Mouse (Mus musculus) neural tube, embryonic 12.5 days (tissue): Measurements from ENCODE around the gene Ascc1. TPM values are rescaled to one million over a fixed set of nuclear protein-coding genes. Genes with fewer than 3 reads are reported as not detected.
"Not testable (repeated sequence)": the region's sequence is repeated elsewhere in the genome, so short reads cannot be mapped to it uniquely, and the experiment has no call there.

Experiments
- ATAC-seq: fragments of 200-750 bp; cut with Nextera tagmentation; 2 replicates; pipeline ENCODE4 v1.8.0; 2017; ENCODE audit warnings: low read depth, mild to moderate bottlenecking, moderate TSS enrichment, moderate library complexity; ENCODE audit not compliant: low FRiP score
- H3K27ac ChIP-seq: fragments of 300-500 bp; sonication (generic); 2 replicates; pipeline ENCODE4 v1.5.1; 2016
- H3K27me3 ChIP-seq: fragments of 300-500 bp; sonication (generic); replicated peaks from 2 replicates; pipeline ENCODE4 v1.6.1; 2016; ENCODE audit warnings: mild to moderate bottlenecking
- H3K36me3 ChIP-seq: fragments of 300-500 bp; sonication (generic); 2 replicates; pipeline ENCODE4 v1.6.1; 2016; ENCODE audit warnings: mild to moderate bottlenecking
- H3K4me1 ChIP-seq: fragments of 300-500 bp; sonication (generic); 2 replicates; pipeline ENCODE4 v1.6.1; 2016
- H3K4me2 ChIP-seq: fragments of 300-500 bp; sonication (generic); replicated peaks from 2 replicates; pipeline ENCODE4 v1.6.1; 2016; ENCODE audit warnings: mild to moderate bottlenecking
- H3K4me3 ChIP-seq: fragments of 300-500 bp; sonication (generic); 2 replicates; pipeline ENCODE4 v1.5.1; 2016
- H3K9ac ChIP-seq: fragments of 300-500 bp; sonication (generic); 2 replicates; pipeline ENCODE4 v1.6.1; 2016; ENCODE audit warnings: mild to moderate bottlenecking
- H3K9me3 ChIP-seq: fragments of 300-500 bp; sonication (generic); 2 replicates; pipeline ENCODE4 v1.6.1; 2016; ENCODE audit warnings: mild to moderate bottlenecking
- WGBS: fragments of 180-500 bp; shearing (Covaris S2); methylation state at CpG from one replicate; pipeline ENCODE4 v1.1.7; 2016; 5-methylcytosine and 5-hydroxymethylcytosine counted together
- polyA plus RNA-seq: library from polyadenylated mRNA; unstranded; fragments of >200 nt; fragmentation: Nextera tagmentation; extraction: Ambion mirVana; gene quantifications from 2 replicates; pipeline ENCODE4 v1.2.1, GENCODE M21; 2016

Gene Ascc1
- polyA plus RNA-seq, 1 experiment from 2014 or later, result 37.0 TPM

- no peak overlapping the region for H3K4me2 ChIP-seq
- peaks cover 17% of the 10 kb centered on the region for H3K4me1 ChIP-seq
- H3K27ac ChIP-seq, result no peak overlapping the region
- WGBS, result 83% methylated on average over 3 of the region's 3 CpGs
- ATAC-seq, result no peak
- no peaks in the 10 kb centered on the region for H3K27me3 ChIP-seq
- no peak overlapping the region for H3K9ac ChIP-seq
- H3K36me3 ChIP-seq, result peaks cover 21% of the 10 kb centered on the region
- H3K4me3 ChIP-seq, result no peak overlapping the region
- no peaks in the 10 kb centered on the region for H3K9me3 ChIP-seq
Measured at GRCm38 (mm10) chr10:59999057-59999456, 3.5 kb upstream of the Ascc1 start.

- H3K27me3 ChIP-seq, ATAC-seq, H3K27ac ChIP-seq, H3K9ac ChIP-seq, H3K36me3 ChIP-seq, H3K9me3 ChIP-seq, H3K4me3 ChIP-seq: not testable (repeated sequence)
- Histone ChIP-seq H3K4me1 (peaks cover 17% of the 10 kb centered on the region), H3K4me2 (peak overlapping the region; percentile 81)
- WGBS, result 80% methylated on average over 8 of the region's 8 CpGs
Measured at GRCm38 (mm10) chr10:60001663-60002062, 942 bp upstream of the Ascc1 start.

GRCm38 (mm10) chr10:60002203-60002602, 402 bp upstream of the Ascc1 start:
- H3K27ac ChIP-seq, result peak overlapping the region; percentile 87
- WGBS, result 8% methylated on average over 12 of the region's 12 CpGs
- peak overlapping the region; percentile 56 for H3K4me3 ChIP-seq
- peak overlapping the region; percentile 71 for H3K9ac ChIP-seq
- H3K4me2 ChIP-seq, result peak overlapping the region; percentile 81
- H3K9me3 ChIP-seq, result no peaks in the 10 kb centered on the region
- H3K36me3 ChIP-seq, result no peaks in the 10 kb centered on the region; the same call in 1 of the 2 replicates
- H3K27me3 ChIP-seq, result no peaks in the 10 kb centered on the region
- peaks cover 17% of the 10 kb centered on the region for H3K4me1 ChIP-seq
- no peak for ATAC-seq

GRCm38 (mm10) chr10:60003213-60003752, 678 bp downstream of the Ascc1 start:
- under 1% methylated on average over 21 of the region's 21 CpGs for WGBS
- ATAC-seq, result no peak; the same call in 1 of the 2 replicates
- peak overlapping the region; percentile 71 for H3K9ac ChIP-seq
- peak overlapping the region; percentile 56 for H3K4me3 ChIP-seq
- H3K4me2 ChIP-seq, result peak overlapping the region; percentile 81
- peak overlapping the region; percentile 87 for H3K27ac ChIP-seq
- peaks cover 17% of the 10 kb centered on the region for H3K4me1 ChIP-seq
- H3K27me3 ChIP-seq, result no peaks in the 10 kb centered on the region
- H3K9me3 ChIP-seq, result no peaks in the 10 kb centered on the region
- H3K36me3 ChIP-seq, result peaks cover 3% of the 10 kb centered on the region; the same call in 1 of the 2 replicates

- Histone ChIP-seq H3K4me2 (peak overlapping the region; percentile 81), H3K36me3 (peaks cover 9% of the 10 kb centered on the region; the same call in 1 of the 2 replicates), H3K27me3 (no peaks in the 10 kb centered on the region), H3K9me3 (no peaks in the 10 kb centered on the region), H3K4me3 (peak overlapping the region; percentile 56), H3K9ac (peak overlapping the region; percentile 71), H3K27ac (peak overlapping the region; percentile 87), H3K4me1 (peaks cover 17% of the 10 kb centered on the region)
- WGBS, result 79% methylated on average over 9 of the region's 9 CpGs
- no peak for ATAC-seq
Measured at GRCm38 (mm10) chr10:60003847-60004246, 1.2 kb downstream of the Ascc1 start.

- Histone ChIP-seq H3K27me3 (no peaks in the 10 kb centered on the region), H3K4me2 (no peak overlapping the region), H3K9me3 (no peaks in the 10 kb centered on the region), H3K36me3 (peaks cover 9% of the 10 kb centered on the region; the same call in 1 of the 2 replicates), H3K4me3 (no peak overlapping the region), H3K9ac (no peak overlapping the region), H3K4me1 (peaks cover 17% of the 10 kb centered on the region), H3K27ac (no peak overlapping the region)
- 58% methylated on average over 2 of the region's 2 CpGs for WGBS
- no peak for ATAC-seq
Measured at GRCm38 (mm10) chr10:60005264-60005663, 2.7 kb downstream of the Ascc1 start.

- WGBS, result 75% methylated on average over 3 of the region's 3 CpGs
Measured at GRCm38 (mm10) chr10:60009115-60009514, 6.5 kb downstream of the Ascc1 start.

GRCm38 (mm10) chr10:60016223-60016622, 13.6 kb downstream of the Ascc1 start:
- no peak for ATAC-seq
- 91% methylated on average over 6 of the region's 6 CpGs for WGBS
- H3K36me3 ChIP-seq, result peaks cover 29% of the 10 kb centered on the region

More at GRCm38 (mm10) chr10:60009115-60009514, 6.5 kb downstream of the Ascc1 start:
- H3K27me3 ChIP-seq, result no peaks in the 10 kb centered on the region
- H3K4me3 ChIP-seq, result no peak overlapping the region
- no peaks in the 10 kb centered on the region for H3K4me1 ChIP-seq
- no peaks in the 10 kb centered on the region for H3K9me3 ChIP-seq
- no peak overlapping the region for H3K27ac ChIP-seq
- H3K9ac ChIP-seq, result no peak overlapping the region
- H3K36me3 ChIP-seq, result peaks cover 17% of the 10 kb centered on the region; the same call in 1 of the 2 replicates
- H3K4me2 ChIP-seq, result no peak overlapping the region
- ATAC-seq, result no peak

GRCm38 (mm10) chr10:60019299-60019698, 16.7 kb downstream of the Ascc1 start:
- 76% methylated on average over 2 of the region's 2 CpGs for WGBS

More at GRCm38 (mm10) chr10:60016223-60016622, 13.6 kb downstream of the Ascc1 start:
- no peaks in the 10 kb centered on the region for H3K27me3 ChIP-seq
- no peaks in the 10 kb centered on the region for H3K4me1 ChIP-seq
- H3K9ac ChIP-seq, result no peak overlapping the region
- H3K4me2 ChIP-seq, result no peak overlapping the region
- no peaks in the 10 kb centered on the region for H3K9me3 ChIP-seq
- H3K4me3 ChIP-seq, result no peak overlapping the region
- H3K27ac ChIP-seq, result no peak overlapping the region

GRCm38 (mm10) chr10:60023751-60024150, 21.1 kb downstream of the Ascc1 start:
- H3K9ac ChIP-seq, result no peak overlapping the region
- no peak overlapping the region for H3K4me3 ChIP-seq
- H3K36me3 ChIP-seq, result peaks cover 6% of the 10 kb centered on the region; the same call in 1 of the 2 replicates
- H3K4me1 ChIP-seq, result peaks cover 13% of the 10 kb centered on the region; the same call in 1 of the 2 replicates
- 90% methylated on average over 1 of the region's 1 CpGs for WGBS
- no peaks in the 10 kb centered on the region for H3K9me3 ChIP-seq
- no peak overlapping the region for H3K4me2 ChIP-seq
- H3K27ac ChIP-seq, result no peak overlapping the region
- no peak for ATAC-seq
- H3K27me3 ChIP-seq, result no peaks in the 10 kb centered on the region

More at GRCm38 (mm10) chr10:60019299-60019698, 16.7 kb downstream of the Ascc1 start:
- Histone ChIP-seq H3K9me3 (no peaks in the 10 kb centered on the region), H3K27me3 (no peaks in the 10 kb centered on the region), H3K9ac (no peak overlapping the region), H3K36me3 (peaks cover 23% of the 10 kb centered on the region), H3K4me2 (no peak overlapping the region), H3K27ac (no peak overlapping the region), H3K4me1 (no peaks in the 10 kb centered on the region), H3K4me3 (no peak overlapping the region)
- ATAC-seq, result no peak

- H3K27ac ChIP-seq, result no peak overlapping the region
- no peak overlapping the region for H3K4me3 ChIP-seq
- peaks cover 16% of the 10 kb centered on the region; the same call in 1 of the 2 replicates for H3K4me1 ChIP-seq
- ATAC-seq, result no peak
- WGBS, result 70% methylated on average over 13 of the region's 13 CpGs
- H3K9ac ChIP-seq, result no peak overlapping the region
- no peaks in the 10 kb centered on the region for H3K27me3 ChIP-seq
- peaks cover 4% of the 10 kb centered on the region; the same call in 1 of the 2 replicates for H3K36me3 ChIP-seq
- no peaks in the 10 kb centered on the region for H3K9me3 ChIP-seq
- H3K4me2 ChIP-seq, result no peak overlapping the region
Measured at GRCm38 (mm10) chr10:60026759-60027395, 24.3 kb downstream of the Ascc1 start.

GRCm38 (mm10) chr10:60027619-60028084, 25.0 kb downstream of the Ascc1 start:
- Histone ChIP-seq H3K4me1 (peaks cover 22% of the 10 kb centered on the region), H3K4me2 (no peak overlapping the region), H3K27me3 (no peaks in the 10 kb centered on the region), H3K27ac (no peak overlapping the region), H3K9me3 (no peaks in the 10 kb centered on the region), H3K9ac (no peak overlapping the region), H3K4me3 (no peak overlapping the region), H3K36me3 (peaks cover 2% of the 10 kb centered on the region; the same call in 1 of the 2 replicates)
- no peak for ATAC-seq
- 53% methylated on average over 2 of the region's 2 CpGs for WGBS
